Mouse (Mus musculus): ENCODE measurements around the gene Rbm19.

GRCm38 (mm10) chr5:120158476-120158875, 42.2 kb downstream of the Rbm19 start:
- TF ChIP-seq TAL1 (IDR thresholded peaks at IDR 0.05; ENCODE audit: low read length) (no peak), GATA1 (IDR thresholded peaks at IDR 0.05; ENCODE audit: low read length) (no peak)
